Mouse (Mus musculus): Measurements from ENCODE around the gene Lrrk1.

DNA sequence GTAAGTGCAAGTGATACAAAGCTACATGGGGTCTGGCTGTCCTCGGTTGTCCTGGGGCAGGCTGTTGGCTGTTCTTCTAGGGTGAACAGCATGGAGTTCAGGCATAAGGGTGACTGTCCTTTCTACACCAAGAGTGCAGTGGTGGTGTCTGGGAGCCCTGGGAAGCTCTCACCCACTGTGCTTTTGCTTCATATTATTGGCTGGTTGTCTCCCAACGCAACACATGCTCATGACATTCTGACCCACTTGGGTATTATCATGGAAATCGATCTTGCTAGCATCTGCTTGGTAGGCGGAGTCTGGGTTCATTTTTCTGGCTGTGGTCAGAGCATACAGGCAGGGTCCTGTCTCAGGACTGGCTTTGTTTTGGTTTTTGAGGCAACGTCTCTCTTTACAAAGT, 131.7 kb downstream of the Lrrk1 start:
- TF ChIP-seq EP300 (IDR thresholded peaks at IDR 0.05; ENCODE audit: low read depth) (no peak), CTCF (IDR thresholded peaks at IDR 0.05; ENCODE audit: low read depth) (no peak)

Data from liver, postnatal 0 days (tissue).